Mouse (Mus musculus) embryo, embryonic 10 days (tissue): ENCODE measurements around the gene Prdm2.

Experiments
- DNase-seq: peaks from one replicate; pipeline ENCODE4 v3.0.0-alpha.2; 2015; ENCODE audit warnings: low spot score

Prdm2 gene

GRCm38 (mm10) chr4:143211584-143212340 is 1.0 kb downstream of the Prdm2 start:
- peak; percentile 52 for DNase-seq

GRCm38 (mm10) chr4:143209997-143210396 is 2.8 kb downstream of the Prdm2 start:
- no peak for DNase-seq

GRCm38 (mm10) chr4:143202653-143203052 is 10.1 kb downstream of the Prdm2 start:
- DNase-seq: no peak

- DNase-seq: no peak
Measured at GRCm38 (mm10) chr4:143198371-143198770, 14.4 kb downstream of the Prdm2 start.

- no peak for DNase-seq
Measured at GRCm38 (mm10) chr4:143197845-143198356, 14.9 kb downstream of the Prdm2 start.

GRCm38 (mm10) chr4:143194328-143194727 is 18.5 kb downstream of the Prdm2 start:
- DNase-seq: no peak

- no peak for DNase-seq
Measured at GRCm38 (mm10) chr4:143193164-143193563, 19.6 kb downstream of the Prdm2 start.

- DNase-seq: no peak
Measured at GRCm38 (mm10) chr4:143191783-143192182, 21.0 kb downstream of the Prdm2 start.

- DNase-seq: no peak
Measured at GRCm38 (mm10) chr4:143190657-143191056, 22.1 kb downstream of the Prdm2 start.

GRCm38 (mm10) chr4:143188571-143189191 is 24.1 kb downstream of the Prdm2 start:
- DNase-seq: no peak

- DNase-seq: no peak
Measured at GRCm38 (mm10) chr4:143186066-143186465, 26.7 kb downstream of the Prdm2 start.

- no peak for DNase-seq
Measured at GRCm38 (mm10) chr4:143185496-143185895, 27.3 kb downstream of the Prdm2 start.

GRCm38 (mm10) chr4:143183141-143183540 is 29.7 kb downstream of the Prdm2 start:
- no peak for DNase-seq

- DNase-seq: no peak
Measured at GRCm38 (mm10) chr4:143180731-143181130, 32.1 kb downstream of the Prdm2 start.

GRCm38 (mm10) chr4:143171600-143172290 is 41.0 kb downstream of the Prdm2 start:
- no peak for DNase-seq

GRCm38 (mm10) chr4:143170290-143170689 is 42.5 kb downstream of the Prdm2 start:
- no peak for DNase-seq

GRCm38 (mm10) chr4:143168093-143168492 is 44.7 kb downstream of the Prdm2 start:
- no peak for DNase-seq

- DNase-seq: peak; percentile 99
Measured at GRCm38 (mm10) chr4:143161619-143162479, 50.9 kb downstream of the Prdm2 start.

GRCm38 (mm10) chr4:143160826-143161225 is 52.0 kb downstream of the Prdm2 start:
- DNase-seq: no peak

GRCm38 (mm10) chr4:143159336-143159735 is 53.5 kb downstream of the Prdm2 start:
- DNase-seq: no peak

- no peak for DNase-seq
Measured at GRCm38 (mm10) chr4:143155871-143156270, 56.9 kb downstream of the Prdm2 start.

- no peak for DNase-seq
Measured at GRCm38 (mm10) chr4:143155036-143155435, 57.8 kb downstream of the Prdm2 start.
